Mouse (Mus musculus): ENCODE data around the gene Slc7a9.

Gene Slc7a9

GRCm38 (mm10) chr7:35447996-35448846 is at the start of gene Slc7a9:
Slc7a9 (plus strand) TSS chr7:35448796.
- no peak for ATAC-seq (ENCODE audit: low TSS enrichment)

GRCm38 (mm10) chr7:35401169-35401568 is 47.4 kb upstream of the Slc7a9 start:
- ATAC-seq (ENCODE audit: low TSS enrichment), result no peak

- ATAC-seq (ENCODE audit: low TSS enrichment), result no peak
Measured at GRCm38 (mm10) chr7:35415226-35415625, 33.4 kb upstream of the Slc7a9 start.

- no peak for ATAC-seq (ENCODE audit: low TSS enrichment)
Measured at GRCm38 (mm10) chr7:35415801-35416653, 32.6 kb upstream of the Slc7a9 start.

GRCm38 (mm10) chr7:35416654-35416948 is 32.0 kb upstream of the Slc7a9 start:
- no peak for ATAC-seq (ENCODE audit: low TSS enrichment)

GRCm38 (mm10) chr7:35423071-35423470 is 25.5 kb upstream of the Slc7a9 start:
- ATAC-seq (ENCODE audit: low TSS enrichment), result no peak

- ATAC-seq (ENCODE audit: low TSS enrichment), result no peak
Measured at GRCm38 (mm10) chr7:35428146-35428545, 20.4 kb upstream of the Slc7a9 start.

GRCm38 (mm10) chr7:35435266-35435665 is 13.3 kb upstream of the Slc7a9 start:
- ATAC-seq (ENCODE audit: low TSS enrichment), result no peak

GRCm38 (mm10) chr7:35447501-35447900 is 1.1 kb upstream of the Slc7a9 start:
- ATAC-seq (ENCODE audit: low TSS enrichment), result no peak

- ATAC-seq (ENCODE audit: low TSS enrichment), result no peak
Measured at GRCm38 (mm10) chr7:35448867-35449266, 271 bp downstream of the Slc7a9 start.

GRCm38 (mm10) chr7:35456091-35456814 is 7.7 kb downstream of the Slc7a9 start:
- ATAC-seq (ENCODE audit: low TSS enrichment), result no peak

GRCm38 (mm10) chr7:35460971-35461370 is 12.4 kb downstream of the Slc7a9 start:
- ATAC-seq (ENCODE audit: low TSS enrichment), result no peak

GRCm38 (mm10) chr7:35465027-35465426 is 16.4 kb downstream of the Slc7a9 start:
- ATAC-seq (ENCODE audit: low TSS enrichment), result 0 out of 2 replicates have a peak, but pooled peaks have one; percentile 44

GRCm38 (mm10) chr7:35467856-35468255 is 19.3 kb downstream of the Slc7a9 start:
- ATAC-seq (ENCODE audit: low TSS enrichment), result no peak

- ATAC-seq (ENCODE audit: low TSS enrichment), result no peak
Measured at GRCm38 (mm10) chr7:35470794-35471193, 22.2 kb downstream of the Slc7a9 start.

- ATAC-seq (ENCODE audit: low TSS enrichment), result no peak
Measured at GRCm38 (mm10) chr7:35476457-35476856, 27.9 kb downstream of the Slc7a9 start.

- no peak for ATAC-seq (ENCODE audit: low TSS enrichment)
Measured at GRCm38 (mm10) chr7:35485126-35485525, 36.5 kb downstream of the Slc7a9 start.

GRCm38 (mm10) chr7:35486553-35486952 is 38.0 kb downstream of the Slc7a9 start:
- ATAC-seq (ENCODE audit: low TSS enrichment), result no peak

GRCm38 (mm10) chr7:35490186-35490585 is 41.6 kb downstream of the Slc7a9 start:
- ATAC-seq (ENCODE audit: low TSS enrichment), result no peak

GRCm38 (mm10) chr7:35491005-35491404 is 42.4 kb downstream of the Slc7a9 start:
- no peak for ATAC-seq (ENCODE audit: low TSS enrichment)

GRCm38 (mm10) chr7:35497516-35497915 is 48.9 kb downstream of the Slc7a9 start:
- peak; percentile 88 for ATAC-seq (ENCODE audit: low TSS enrichment)

- peak; percentile 72 for ATAC-seq (ENCODE audit: low TSS enrichment)
Measured at GRCm38 (mm10) chr7:35501995-35502394, 53.4 kb downstream of the Slc7a9 start.

All from frontal cortex, adult (tissue).